Mouse (Mus musculus): Measurements from ENCODE around the gene Clip1.

The Clip1 gene

GRCm38 (mm10) chr5:123670800-123671472, 13.5 kb downstream of the Clip1 start:
- no peak for DNase-seq

- no peak for DNase-seq
Measured at GRCm38 (mm10) chr5:123669991-123670799, 14.2 kb downstream of the Clip1 start.

DNA sequence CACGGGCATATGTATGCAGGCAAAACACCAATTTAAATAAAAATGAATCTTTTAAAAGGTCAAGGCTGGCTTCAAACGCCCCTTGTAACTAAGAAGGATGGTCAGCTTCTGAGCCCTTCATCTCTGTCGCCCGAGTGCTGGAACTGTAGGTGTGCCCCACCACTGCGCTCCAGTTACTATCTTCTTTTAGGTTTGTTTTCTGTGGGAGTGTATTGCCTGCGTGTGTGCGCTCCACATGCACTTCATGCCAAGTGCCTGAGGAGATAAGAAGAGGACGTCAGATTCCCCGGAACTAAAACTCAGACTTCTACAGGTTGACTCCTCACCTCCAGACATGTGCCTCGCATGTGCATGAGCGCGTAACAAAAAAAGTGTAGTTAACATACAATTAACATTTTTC, 16.5 kb downstream of the Clip1 start:
- DNase-seq, result no peak

DNA sequence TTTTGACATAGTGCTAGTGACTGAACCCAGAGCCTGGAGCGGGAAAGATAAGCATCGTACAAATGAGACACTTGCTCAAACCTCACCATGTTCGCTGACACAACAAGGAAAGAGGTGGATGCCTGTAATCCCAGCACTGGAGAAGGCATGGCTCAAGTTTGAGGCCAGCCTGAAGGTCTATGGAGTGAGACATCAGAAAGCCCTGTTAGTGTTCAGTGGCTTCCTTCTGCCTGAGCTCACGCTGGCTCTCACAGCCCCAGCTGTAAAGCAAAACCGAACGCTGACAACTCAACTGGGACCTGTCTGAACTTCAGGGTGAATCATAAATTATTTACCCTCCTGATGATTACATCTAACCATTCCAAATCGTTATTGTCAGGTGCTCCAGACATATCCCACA, 18.5 kb downstream of the Clip1 start:
- no peak for DNase-seq

GRCm38 (mm10) chr5:123664329-123664728, 20.1 kb downstream of the Clip1 start:
- no peak for DNase-seq

- no peak for DNase-seq
Measured at GRCm38 (mm10) chr5:123662059-123662458, 22.4 kb downstream of the Clip1 start.

- no peak for DNase-seq
Measured at GRCm38 (mm10) chr5:123661602-123662001, 22.8 kb downstream of the Clip1 start.

DNA sequence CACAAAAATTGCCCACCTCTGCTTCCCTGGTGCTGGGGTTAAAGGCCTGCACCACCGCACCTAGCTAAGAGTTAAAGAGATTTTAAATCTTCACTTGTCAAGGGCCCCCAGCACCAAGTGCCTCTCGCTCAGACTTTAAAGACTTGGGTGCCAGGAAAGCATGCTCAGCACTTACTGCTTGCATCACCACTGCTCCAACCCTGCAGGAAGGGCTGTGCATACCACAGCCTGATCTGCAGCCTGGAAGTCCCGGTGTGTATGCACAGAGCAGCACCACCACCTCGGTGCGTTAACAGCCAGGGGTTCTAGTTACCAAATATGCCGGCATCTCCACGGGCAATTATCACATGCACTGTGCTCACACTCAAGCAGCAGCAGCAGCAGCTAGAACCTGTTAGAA, 26.8 kb downstream of the Clip1 start:
- DNase-seq, result no peak

GRCm38 (mm10) chr5:123654937-123655336, 29.5 kb downstream of the Clip1 start:
- no peak for DNase-seq

DNA sequence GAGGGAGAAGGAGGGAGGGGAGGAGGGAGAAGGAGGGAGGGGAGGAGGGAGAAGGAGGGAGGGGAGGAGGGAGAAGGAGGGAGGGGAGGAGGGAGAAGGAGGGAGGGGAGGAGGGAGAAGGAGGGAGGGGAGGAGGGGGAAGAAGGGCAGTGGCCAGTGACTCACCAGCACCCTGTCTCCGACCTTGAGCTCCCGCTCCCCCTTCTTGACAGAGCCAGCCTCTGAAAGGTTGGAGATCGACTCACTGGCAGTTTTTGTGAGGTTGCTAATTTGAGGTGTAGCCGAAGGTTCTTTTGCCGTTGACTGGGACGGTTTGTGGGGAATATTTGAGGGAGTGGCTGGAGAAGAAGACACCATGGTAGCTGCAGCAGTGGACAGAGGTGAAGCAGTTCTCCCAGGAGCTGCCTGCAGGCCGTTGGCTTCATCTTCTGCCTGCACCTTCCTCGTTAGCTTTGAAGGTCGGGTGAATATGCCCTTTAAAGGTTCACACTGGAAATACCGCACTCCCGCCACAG, 31.1 kb downstream of the Clip1 start:
- no peak for DNase-seq

GRCm38 (mm10) chr5:123650825-123651224, 33.6 kb downstream of the Clip1 start:
- DNase-seq, result no peak

DNA sequence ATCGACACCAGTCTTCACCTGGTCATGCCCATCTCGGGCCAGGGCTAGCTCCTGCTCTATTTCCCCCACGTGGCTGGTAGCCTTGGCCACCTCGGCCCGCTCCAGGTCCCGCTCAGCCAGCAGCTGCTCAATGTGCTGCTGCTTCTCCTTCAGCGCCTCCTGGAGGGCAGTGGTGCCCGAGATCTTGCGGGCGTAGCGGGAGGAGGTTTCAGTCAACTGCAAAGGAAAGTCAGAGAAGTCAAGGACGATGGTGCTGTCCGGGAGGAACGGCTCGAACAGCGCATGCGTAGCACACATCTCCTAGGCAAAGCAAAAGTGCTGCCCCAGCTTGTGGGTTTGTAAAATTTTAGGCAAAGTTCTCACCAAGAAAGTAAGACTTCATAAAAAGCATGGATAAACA, 42.0 kb downstream of the Clip1 start:
- DNase-seq, result no peak

DNA sequence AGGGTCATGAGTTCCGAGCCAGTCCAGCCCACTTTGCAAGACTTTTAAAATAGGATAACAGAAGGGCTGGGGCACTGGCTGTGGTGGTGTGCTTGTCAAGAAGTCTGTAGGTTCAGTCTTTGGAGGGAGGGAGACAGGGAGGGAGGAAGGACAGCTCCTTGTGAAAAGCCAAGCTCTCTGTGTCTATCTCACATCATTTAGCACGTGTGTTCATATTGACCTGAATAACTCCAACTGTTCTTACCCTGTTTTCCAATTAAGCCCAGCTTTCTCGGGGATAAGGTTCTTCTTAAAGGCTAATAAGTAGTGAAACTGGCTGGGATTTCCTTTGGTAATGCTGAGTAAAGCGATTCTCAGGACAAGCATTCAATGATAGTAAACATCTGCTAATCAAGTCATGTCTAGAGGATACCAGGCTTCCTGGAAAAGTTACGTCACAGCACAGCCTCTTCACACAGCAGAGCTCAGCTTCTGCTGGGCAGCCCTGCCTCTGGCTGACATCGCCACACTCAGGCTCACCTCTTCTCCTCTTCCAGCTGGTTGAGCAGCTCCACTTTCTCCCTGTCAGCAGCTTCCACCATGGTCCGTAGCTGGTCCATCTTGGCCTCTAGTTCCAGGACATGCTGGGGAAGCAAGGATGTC, 43.0 kb downstream of the Clip1 start:
- no peak for DNase-seq

DNA sequence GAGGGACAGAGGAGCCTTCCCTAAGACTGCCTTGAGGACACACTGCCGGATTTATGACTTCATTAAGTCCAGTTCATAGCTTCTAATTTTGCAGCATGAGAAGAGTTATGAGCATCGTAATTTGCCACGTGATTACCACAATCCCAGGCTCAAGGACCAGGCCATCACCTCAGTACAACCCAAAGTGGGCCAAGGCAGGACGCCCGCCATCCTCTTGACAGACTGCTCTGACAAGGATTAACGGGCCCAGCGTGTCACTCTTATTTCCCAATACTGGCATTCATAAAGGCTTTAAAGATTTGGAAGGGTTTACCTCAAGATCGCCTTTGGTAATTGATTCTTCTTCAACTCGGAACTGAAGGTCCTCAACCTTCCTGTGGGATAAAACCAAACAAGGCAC, 44.2 kb downstream of the Clip1 start:
- no peak for DNase-seq

- DNase-seq, result no peak
Measured at GRCm38 (mm10) chr5:123631210-123631609, 53.2 kb downstream of the Clip1 start.

DNA sequence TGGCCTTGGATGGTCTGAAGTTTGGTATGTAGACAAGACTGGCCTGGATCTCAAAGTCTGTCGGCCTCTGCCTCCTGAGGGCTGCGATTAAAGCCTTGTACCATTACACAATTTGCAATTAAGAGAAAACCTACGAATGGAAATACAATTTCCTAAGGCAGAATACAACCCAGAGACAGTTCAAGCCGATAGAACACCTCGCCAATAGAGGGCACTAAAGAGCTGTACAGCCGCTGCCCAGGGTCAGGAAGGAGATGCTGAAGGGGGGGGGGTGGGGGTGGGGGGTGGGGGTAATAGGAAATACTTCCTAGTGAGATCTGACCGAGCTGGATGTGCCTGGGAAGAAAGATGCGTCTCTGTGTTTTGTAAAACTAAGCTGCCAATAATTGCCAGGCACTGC, 57.8 kb downstream of the Clip1 start:
- DNase-seq, result peak; percentile 83 to 88

GRCm38 (mm10) chr5:123622421-123622820, 62.0 kb downstream of the Clip1 start:
- peak; percentile 82 to 84 for DNase-seq

DNA sequence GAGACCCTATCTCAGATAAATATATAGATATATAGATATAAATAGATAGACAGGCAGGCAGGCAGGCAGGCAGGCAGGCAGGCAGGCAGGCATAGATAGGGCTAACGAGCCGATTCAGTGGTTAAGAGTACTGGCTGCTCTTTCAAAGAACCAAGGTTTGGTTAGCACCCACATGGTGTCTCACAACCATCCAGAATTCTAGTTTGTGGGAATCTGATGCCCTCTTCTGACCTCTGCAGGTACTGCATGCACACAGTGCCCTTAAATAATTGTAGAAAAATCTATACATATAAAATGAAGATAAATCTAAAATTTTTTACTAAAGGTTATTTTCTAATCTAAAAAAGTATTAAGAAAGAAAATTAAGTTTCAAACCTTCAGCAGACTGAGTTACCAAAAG, 65.9 kb downstream of the Clip1 start:
- DNase-seq, result peak; percentile 34 to 53

- no peak for DNase-seq
Measured at GRCm38 (mm10) chr5:123614246-123614645, 70.2 kb downstream of the Clip1 start.

DNA sequence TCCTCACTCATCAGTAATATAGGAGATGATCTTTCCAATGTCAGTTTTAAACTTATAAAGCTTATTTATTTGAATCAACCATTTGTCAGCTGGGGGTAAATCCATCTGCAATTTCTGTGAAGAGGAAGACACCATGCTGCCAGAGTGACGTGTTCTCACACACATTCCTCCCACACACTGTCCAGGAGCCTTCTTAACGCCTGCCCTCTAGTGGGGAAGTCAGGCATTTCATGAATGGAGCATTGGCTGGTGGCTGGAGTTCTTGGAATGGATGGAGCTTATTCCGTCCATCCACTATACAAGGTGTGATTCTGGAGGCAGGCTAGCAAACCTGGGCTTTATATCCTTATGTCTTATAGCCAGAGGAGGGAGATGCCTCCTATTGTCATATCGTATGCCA, 74.6 kb downstream of the Clip1 start:
- DNase-seq, result peak; percentile 90 to 92

DNA sequence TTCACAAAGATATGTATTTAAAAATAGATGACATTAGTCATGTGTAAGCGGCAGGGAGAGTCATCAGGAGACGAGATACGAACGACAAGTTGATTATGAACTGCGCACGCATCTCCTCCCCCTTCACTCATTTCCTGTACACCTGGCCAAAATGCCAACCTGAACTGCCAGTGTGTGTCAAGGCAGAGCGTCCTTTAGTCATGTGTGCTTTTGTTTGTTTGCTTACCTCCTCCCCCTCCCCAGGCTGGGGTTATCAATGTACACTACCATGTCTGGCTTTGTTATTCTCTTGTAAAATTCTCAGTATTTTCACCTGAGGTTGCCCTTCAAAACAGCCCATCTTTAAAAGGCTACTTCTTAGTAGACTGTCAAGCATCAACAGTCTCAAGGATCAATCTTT, 75.0 kb downstream of the Clip1 start:
- DNase-seq, result no peak

DNA sequence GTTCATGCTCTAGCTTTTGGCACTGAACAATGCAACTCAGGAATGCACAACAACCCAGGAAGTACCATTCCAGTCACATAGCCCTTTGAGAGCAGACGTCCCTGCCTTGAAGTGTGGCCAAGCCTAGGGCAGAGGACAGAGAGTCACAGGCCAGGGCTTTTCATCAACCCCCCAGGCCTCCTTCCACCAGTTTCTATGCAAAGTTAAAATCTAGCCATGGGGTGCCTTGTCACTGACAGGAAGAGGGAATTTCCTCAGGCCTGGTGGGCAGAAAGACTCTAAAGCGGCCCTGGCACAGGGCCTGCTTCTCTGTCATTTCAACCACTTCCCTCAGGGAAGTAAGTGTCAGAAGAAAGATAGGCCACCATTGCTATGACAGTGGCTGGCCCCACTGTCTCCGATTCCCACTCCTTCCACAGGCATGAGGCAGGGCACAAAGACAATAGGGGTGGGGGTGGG, 77.2 kb downstream of the Clip1 start:
- DNase-seq, result peak; percentile 18 to 32

GRCm38 (mm10) chr5:123603496-123603895, 80.9 kb downstream of the Clip1 start:
- DNase-seq, result no peak

- DNase-seq, result no peak
Measured at GRCm38 (mm10) chr5:123602174-123602573, 82.2 kb downstream of the Clip1 start.

Measured in cerebellum, postnatal 10 days (tissue).